Mouse (Mus musculus) erythroblast, embryonic 14.5 days (primary cell): ENCODE results near the gene Lrrc32.

ENCODE experiments used
- GATA1 ChIP-seq: IDR thresholded peaks from 2 replicates; pipeline ENCODE4 v1.6.1; 2012; ENCODE audit warnings: low read length, inconsistent platforms, mixed read lengths
- TAL1 ChIP-seq: IDR thresholded peaks from 3 replicates; pipeline ENCODE4 v1.6.1; 2012; ENCODE audit warnings: low read length, inconsistent platforms, mixed read lengths

- TF ChIP-seq GATA1 (no peak), TAL1 (no peak)
Measured at GRCm38 (mm10) chr7:98449696-98450095, 39.4 kb upstream of the Lrrc32 start.
